Mouse (Mus musculus) stomach, postnatal 0 days (tissue): ENCODE measurements around the gene Gm21974.
A peak's percentile ranks its signal among the peaks of the same experiment; 100 is the strongest.

Source experiments
- CTCF ChIP-seq: IDR thresholded peaks from 2 replicates; pipeline ENCODE4 v1.5.1; 2016; ENCODE audit warnings: antibody characterized with exemption, low read depth, mild to moderate bottlenecking, moderate library complexity
- EP300 ChIP-seq: optimal IDR thresholded peaks from 2 replicates; pipeline ENCODE3; 2016; ENCODE audit warnings: antibody characterized with exemption

- TF ChIP-seq CTCF (peak; percentile 99), EP300 (no peak)
Measured at GRCm38 (mm10) chr7:127935028-127935722, 39.9 kb upstream of the Gm21974 start.
